Mouse (Mus musculus) left cerebral cortex, adult 18-20 months (tissue): ENCODE results near the gene Acap1. TPM values are rescaled to one million over a fixed set of nuclear protein-coding genes. Genes with fewer than 3 reads are reported as not detected.
A peak's percentile ranks its signal among the peaks of the same experiment; 100 is the strongest.
"Not testable (repeated sequence)": the region's sequence is repeated elsewhere in the genome, so short reads cannot be mapped to it uniquely, and the experiment has no call there.

Experiments
- DNase-seq, 2 experiments: peaks; one replicate each; pipeline ENCODE4 v3.0.0; 2021 to 2022; ENCODE audit warnings: low spot score in 2 of 2, mixed read lengths in 1 of 2
- total RNA-seq, 2 experiments: library from RNA; stranded (reverse); gene quantifications; 2 replicates each; pipeline ENCODE4 v1.2.3; 2021

Acap1 gene
- total RNA-seq, 2 experiments from 2014 or later: 0.14 TPM; not detected in 1

DNA sequence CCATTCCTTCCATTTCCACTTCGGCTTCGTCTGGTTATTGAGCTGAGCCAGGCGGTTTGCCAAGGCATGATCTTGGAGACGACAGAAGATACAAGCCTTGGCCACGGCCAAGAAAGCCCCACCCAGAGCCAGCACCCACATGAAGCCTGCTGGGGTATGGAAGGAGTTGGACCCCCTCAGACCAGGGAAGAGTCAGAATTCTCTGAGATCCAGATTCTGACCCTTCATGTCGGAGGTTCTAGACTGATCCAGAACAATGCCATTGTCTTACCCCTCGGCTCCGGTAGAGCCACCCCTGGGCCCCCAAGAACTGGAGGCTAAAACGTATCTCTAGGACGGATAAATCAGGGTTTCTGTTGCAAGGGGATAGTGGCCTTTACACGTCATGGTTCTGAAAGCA, 17.5 kb downstream of the Acap1 start, which contains the start of gene Tmem95:
Gene Tmem95 (minus strand): TSS at position 141 of the 400 bp plus-strand sequence.
- no peak for DNase-seq

DNA sequence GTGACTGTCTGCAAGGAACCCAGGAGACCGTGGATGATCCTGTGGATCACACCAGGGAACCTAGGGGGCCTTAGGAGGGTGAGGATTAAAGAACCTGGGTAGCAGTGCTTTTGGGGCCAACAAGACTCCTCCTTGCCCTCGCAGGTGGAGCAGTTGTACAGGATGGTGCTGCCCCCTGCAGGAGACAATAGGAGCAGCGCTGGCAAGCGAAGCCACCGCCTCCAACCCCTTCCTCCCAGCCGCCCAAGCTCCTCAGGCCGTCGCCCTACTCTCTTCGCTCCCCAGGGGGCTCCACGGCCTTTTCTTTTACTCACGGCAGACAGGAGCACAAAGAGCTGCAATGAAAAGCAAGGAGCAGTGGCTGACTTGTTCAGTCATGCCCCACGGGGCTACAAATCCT, 18.5 kb downstream of the Acap1 start:
- peak; percentile 76 to 82 for DNase-seq

DNA sequence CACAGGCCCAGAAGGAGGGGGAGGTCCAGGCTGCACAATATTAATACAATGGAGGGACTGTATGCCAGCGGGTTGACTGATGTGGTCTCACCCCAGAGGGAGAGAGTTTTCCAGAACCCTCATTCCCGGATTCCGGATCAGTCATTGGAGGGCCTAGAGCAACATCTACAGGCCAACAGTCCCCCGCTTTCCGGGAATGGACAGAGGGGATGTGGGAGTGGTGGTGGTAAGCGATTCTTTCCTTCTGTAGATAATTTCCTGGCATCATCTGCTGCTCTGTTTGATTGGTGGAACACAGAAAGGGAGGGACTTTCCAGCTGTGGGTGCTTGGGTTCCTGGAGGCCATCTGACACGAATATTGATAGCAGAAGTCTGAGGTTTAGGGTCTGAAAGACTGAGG, 19.2 kb downstream of the Acap1 start:
- DNase-seq: peak in 1 of 2 experiments; percentile 9

DNA sequence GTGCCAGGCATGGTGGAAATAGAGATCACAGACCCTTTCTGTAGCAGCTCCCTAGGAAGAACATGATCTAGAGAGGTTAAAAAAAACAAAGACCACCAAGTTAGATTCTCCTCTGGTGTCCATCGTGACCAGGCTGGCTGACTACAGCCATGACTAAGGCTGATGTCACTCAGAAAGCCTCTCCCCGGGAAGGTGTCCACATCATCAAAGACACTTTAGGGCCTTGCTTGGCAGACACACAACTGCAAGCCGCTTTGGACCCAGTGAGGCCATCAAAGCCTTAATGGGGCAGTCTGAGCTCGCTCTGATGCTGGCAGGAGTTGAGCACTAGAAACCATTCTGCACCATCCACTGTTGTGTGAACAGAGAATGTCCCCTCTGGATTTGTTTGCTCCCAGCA, 22.9 kb downstream of the Acap1 start:
- no peak for DNase-seq

DNA sequence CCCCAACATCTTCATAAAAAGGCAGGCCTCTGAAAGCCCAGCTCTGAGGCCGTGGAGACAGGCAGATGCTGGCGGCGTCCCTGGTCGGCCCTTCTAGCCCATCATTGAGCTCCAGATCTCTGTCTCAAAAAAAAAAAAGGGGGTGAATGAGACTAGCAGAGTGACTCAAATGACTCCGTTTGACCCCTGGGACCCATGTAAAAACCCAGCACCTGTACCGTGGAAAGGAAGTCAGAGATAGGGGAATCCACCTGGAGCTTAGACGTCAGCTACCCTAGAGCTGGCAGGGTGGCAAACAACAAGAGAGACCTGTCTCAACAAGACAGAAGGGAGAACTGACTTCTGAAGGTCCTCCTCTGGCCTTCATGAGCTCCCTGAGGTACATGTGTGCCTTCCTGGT, 23.5 kb downstream of the Acap1 start:
- no peak for DNase-seq

DNA sequence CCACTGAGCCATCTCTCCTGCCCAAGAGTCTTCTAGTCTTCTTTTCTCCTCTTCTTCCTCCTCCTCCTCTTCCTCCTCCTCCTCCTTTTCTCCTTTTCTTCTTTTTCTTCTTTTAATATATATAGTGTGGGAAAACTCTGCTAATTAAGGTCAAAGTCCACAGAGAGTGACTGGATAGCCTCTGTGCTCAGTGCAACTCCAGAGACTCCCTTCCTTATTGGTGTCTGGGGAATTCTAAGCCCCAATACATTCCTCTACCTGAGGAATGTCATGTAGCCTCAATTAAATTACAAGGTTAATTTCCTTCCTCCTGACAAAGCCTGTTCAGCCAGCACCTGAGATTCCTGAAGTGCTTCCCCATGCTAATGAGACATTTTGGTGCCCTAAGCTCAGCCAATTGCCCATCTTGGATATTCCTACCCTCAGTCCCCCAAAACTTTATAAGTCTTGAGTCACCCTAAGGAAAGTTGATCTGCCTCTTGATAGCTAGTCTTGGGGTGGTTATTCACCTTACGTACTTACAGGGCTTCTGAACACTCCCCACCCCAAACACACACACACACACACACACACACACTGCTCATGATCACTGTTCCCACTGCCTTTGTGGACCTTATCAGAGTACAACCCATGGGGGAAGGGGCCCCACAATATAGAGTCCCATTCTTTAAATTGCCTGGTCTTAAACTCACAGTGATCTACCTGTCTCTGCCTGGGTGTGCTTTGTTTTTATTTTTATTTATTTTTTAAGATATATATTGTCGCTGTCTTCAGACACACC, 24.9 kb downstream of the Acap1 start:
- no peak for DNase-seq

DNA sequence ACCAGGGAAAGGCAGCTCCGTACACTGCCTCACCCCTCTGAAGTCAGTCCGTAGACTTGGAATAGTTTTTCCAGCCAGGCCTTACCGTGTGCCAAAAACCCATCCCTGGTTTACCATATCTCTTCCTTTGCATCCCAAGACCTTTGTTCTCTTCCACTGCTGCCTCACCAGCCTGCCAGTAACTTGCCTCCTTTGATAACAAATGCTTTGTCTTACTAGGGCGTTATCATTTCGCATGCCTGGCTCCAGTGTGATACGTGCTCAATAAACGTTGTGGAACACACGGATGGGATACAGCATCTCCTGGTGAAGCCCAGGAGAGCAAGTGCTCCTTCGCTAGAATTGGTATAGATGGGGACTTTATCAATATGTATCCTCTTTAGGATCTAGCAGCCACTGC, 28.0 kb downstream of the Acap1 start:
- DNase-seq: no peak

DNA sequence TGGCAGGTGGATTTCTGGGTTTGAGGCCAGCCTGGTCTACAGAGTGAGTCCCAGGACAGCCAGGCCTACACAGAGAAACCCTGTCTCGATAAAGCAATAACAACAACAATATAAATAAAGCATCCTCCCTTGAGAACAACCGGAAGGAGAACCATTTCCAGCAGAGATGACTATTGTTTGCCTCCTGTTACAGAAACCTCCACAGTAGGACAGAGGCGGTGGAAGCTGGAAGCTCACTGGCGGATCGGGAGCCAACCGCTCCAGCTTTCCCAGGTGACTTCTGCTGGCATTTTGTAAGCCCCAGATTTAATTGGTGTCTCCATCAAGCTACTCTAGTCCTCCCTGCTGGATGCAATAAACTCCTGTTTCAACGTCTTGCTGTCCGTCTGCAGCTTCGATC, 29.8 kb downstream of the Acap1 start:
- no peak for DNase-seq

DNA sequence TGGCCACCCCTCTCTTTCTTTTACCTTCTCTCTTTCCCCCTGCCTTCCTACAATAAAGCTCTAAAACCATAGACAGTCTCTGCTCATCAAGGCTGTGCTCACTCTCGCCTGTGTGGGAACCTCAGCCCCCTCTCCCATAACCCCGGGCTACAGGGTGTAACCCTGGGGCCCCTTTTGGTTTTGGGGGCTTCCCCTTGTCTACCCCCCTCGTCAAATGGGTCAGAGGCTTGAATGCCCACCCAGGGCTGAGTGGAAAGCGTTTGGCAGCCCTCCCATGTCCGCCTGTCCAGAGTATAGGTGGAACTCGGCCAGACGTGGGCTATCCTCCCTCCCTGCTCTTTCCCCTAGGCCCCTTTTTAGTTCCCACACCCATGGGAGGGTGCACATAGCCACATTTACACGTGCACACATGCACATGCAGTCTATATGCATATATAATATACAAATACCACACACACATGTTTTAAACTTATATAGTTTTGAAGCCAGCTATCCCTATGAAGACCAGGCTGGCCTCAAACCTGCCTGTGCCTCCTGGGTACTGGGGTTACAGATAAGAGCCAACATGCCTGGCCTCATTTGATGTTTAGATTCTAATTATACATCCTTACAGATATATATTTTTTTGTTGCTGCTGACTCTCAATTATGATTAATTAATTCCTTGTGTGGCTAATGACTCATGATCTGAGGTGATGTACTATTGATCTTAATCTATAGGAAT, 31.0 kb downstream of the Acap1 start:
- no peak for DNase-seq

DNA sequence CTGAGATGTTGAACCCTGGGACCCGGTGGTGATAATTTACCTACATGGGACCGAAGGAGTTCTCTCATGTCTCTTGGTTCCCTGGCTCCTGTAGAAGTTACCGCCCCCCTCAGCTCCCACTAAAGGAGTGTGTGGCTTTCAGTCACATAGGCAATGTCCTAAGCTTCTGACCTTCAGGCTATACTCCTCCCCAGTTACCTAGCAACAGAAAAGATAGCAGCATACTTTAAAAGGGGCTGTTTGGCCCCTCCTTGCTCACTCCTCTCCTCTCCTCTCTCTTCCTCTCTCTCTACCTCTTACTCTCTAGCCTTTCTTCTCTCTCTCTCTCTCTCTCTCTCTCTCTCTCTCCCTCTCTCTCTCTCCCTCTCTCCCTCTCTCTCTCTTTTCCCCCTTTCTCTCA, 31.6 kb downstream of the Acap1 start:
- DNase-seq: not testable (repeated sequence)

DNA sequence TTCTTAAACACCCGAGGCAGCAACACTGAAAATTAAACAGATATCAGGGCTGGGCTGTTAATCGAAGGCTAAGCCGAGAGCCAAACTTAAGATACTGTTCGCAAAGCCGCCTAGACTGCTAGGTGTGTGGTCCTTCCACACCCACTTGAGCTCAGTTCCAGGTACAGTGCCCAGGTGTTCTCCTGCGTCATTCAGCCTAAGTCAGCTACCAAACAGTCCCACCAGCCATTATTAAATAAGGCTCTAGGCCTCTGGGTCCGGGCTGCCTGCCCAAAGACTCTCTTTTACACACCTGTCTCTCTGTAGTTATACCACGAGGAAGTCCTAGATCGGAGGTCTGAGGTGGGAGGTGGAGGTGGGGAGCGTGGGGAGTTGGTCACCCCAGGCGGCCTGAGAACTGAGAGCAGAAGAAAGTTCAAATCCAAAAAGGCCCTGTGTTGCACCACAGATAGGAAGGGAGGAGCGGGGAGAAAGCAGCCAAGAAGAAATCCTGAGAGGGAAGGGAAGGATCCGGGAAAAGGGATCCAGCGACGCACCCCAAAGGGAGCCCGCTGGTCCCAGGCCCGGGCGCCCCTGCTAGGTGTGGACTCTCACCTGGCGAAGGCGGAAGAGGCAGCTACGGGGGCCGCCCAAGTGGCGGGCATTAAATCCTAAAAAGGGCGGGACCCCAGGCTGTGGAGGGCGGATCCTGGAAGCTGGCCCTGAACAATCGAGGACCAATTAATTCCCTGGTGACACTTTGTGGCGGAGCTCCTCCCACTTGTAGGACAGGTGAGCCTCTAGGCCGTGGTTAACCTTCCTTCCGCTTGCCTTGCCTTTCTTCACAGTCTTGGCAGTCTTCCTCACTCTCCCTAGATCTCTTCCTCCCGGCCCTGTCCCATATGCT, 37.0 kb downstream of the Acap1 start, which contains the start of gene Tnk1:
Gene Tnk1 (minus strand): TSS at position 618 of the 886 bp plus-strand sequence.
- DNase-seq: no peak

DNA sequence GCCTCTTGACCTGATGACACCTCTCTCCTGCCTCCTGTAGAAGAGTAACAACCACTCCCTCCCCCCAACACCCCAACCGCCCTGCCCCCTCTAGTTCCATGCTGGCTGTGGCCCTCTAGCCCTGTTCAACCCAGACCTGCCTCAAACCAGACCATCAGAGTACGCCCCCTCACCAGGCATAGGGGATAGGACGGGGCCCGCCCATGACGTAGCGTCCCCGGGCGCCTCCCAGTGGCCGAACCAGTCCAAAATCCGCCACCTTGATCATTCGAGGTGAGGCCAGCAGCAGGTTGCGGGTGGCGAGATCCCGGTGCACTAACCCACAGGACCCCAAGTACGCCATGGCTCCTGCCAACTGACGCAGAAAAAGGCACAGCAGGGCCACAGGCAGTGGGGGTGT, 40.0 kb downstream of the Acap1 start:
- peak in 1 of 2 experiments; percentile 38 for DNase-seq

DNA sequence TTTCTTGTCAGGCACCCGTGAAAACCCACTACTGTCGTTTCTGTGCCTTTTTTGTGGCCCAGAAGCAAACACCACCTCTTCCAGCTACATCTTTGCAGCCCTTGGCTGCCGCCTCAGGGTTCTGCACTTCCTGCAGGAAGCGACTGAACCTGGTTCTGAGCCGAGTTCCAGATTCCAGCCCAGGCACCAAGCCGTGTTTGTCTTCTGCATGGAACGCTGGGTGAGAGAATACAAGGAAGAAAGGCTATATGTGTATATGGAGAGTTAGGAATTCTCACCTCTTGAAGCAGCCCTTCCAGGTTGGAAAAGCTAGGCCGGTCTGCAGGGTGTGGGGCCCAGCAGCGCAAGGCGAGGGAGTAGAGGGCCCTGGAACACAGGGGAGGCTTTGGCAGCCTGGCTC, 40.7 kb downstream of the Acap1 start:
- DNase-seq: no peak

DNA sequence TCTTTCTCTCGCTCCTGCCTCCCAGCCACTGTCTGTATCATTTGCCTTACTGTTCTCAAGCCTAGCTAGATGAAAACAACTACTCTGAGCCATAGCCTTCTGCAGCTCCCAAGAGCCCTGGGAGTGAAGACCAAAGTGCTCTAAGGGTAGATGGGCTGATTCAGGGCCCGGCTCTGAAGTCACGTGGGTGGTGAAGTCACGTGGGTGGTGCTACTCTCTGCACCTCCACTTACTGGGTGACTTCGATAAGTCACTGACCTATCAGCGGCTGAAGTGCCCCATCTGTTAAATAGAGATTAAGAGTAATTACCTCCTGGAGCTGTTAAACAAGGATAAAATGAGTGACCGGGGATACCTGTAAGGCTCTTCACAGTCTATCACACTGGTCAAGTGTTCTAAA, 41.3 kb downstream of the Acap1 start:
- DNase-seq: no peak

DNA sequence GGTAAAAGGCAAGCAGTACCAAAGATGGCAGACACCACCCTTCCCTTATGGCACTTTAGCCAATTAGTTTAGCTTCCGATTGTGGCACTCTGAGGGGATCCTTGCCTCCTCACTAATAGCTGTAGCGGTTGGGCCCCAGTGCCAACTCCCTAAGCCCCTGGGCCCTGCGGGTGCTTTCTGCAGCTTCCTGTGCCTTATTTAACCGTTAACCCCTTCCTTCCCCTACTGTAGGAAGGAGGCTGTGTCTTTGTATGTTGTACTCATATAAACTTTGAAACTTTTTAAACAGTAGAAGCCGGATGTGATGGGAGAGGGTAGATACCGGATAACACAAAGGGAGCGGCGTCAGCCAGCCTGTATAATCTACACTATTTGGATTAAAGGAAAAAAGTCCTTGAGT, 44.6 kb downstream of the Acap1 start:
- no peak for DNase-seq

DNA sequence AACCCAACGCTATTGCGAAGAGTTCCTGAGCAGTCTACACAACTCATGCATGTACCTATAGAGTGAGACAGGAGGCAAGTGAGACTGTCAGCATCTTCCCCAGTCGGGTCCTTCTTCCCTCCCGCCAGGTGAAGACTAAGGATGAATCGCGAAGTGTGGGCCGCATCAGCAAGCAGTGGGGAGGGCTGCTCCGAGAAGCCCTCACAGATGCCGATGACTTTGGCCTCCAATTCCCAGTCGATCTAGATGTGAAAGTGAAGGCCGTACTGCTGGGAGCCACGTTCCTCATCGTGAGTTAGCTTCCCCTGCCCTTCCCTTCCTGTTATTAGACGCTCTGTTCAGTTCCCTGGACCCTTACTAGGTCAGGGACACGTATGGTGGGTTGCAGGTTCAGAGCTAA, 45.5 kb downstream of the Acap1 start:
- DNase-seq: no peak

DNA sequence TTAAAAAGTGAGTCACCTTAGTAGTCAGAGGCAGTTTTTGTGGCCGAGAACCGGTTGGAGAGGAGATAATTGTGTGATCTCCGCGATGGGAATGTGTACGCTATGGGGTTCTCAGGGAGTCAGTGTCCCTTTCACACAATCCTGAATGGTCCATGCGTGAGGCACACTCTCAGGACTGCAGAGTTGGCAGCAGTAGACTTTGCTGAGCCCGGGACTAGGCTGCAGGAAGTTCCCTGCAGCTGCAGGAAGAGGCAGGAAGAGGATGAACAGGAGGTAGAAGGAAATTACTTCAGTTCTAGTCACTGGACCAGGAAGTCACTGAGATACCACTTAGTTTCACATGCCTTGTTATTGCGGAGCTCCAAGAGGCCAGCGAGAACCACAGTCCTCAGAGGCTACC, 46.2 kb downstream of the Acap1 start:
- no peak for DNase-seq

DNA sequence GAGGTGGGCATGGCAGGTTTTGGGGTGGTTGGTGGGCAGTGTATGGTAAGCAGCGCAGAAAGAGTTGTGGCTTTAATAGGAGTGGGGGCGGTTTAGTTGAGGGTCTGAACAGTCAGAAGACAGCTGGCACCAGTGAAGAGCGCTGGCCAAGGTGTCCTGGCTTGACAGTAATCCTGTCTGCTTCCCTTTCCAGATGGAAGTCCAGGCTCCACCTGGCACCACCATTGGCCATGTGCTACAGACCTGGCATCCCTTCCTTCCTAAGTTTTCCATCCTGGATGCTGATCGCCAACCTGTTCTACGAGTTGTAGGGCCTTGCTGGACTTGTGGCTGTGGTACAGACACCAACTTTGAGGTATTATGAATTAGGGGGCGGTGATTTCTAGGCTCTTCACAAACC, 47.3 kb downstream of the Acap1 start:
- no peak for DNase-seq

DNA sequence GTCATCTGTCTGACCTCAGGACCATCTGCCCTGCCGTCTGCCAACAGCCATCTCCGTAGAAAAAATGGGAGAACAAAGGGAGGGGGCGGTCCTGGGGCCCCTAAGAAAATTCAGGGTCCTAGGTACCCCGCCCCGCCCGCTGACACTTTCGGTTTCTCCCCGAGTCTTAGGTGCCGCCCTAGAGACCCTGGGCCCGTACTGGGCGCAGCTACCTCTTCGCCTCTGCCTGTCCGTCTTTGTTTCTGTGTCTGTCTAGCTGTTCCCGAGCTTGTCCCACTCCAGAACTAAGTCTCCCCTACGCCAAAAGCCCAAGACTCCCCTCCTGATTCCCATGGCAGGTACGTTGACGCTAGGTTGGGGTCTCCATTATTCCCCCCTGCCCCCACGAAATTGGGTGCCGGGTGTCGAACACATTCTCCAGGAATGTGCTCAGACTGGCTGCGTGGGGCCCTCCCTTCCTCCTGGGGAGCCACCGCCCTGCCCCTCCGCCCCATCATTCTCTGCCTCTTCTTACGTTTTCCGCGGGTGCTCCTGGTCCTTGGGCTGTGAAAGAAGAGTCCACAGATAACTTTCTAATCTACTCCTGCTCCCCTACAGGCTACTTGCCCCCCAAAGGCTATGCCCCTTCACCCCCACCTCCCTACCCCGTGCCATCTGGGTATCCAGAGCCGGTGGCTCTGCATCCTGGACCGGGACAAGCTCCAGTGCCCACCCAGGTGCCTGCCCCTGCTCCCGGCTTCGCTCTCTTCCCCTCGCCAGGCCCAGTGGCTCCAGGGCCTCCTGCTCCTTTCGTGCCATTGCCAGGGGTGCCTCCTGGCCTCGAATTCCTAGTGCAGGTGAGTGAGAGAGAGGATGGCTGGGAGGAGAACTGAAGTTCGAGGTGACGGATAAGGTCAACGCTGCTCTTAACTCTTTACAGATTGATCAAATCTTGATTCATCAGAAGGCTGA, 48.3 kb downstream of the Acap1 start:
- DNase-seq: no peak

DNA sequence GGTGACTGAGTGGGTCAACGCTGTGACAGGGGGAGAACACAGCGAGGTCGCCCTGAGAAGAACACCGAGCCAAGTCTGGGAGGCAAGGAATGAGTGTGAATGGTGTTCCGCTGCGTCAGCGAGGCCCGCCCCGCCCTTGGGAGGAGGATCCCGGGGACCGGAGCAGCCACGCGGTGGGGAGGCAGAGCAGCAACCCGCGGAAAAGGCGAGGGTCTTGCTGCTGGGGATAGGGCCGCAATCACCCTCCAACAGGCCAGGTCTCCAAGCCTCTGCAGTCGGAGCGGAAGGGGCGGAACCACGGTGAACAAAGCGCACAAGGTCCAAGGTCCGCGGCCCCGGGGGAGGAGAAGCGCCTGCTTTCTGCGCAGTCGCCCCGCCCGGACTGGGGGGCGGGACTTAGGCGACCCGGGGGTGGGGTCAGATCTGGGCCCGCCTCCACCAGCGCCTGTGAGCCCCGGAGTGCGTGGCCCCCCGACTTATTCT, 49.1 kb downstream of the Acap1 start, which contains the start of gene Plscr3:
Gene Plscr3 (plus strand): TSS at position 179 of the 483 bp plus-strand sequence.
- DNase-seq: peak; percentile 80 to 87
